7 mouse cellular contexts compared by ENCODE assay signal in genomic region chr15:81810150-81810549, GRCm38 (mm10). TPM values are rescaled to one million over a fixed set of nuclear protein-coding genes. Genes with fewer than 3 reads are reported as not detected.
DNase-seq lines count a peak whose midpoint lies in the region; ATAC-seq and TF ChIP-seq lines count a peak whose summit lies in the region.

No protein-coding gene starts in this region.

- H3K9me3 ChIP-seq in intestine, postnatal 0 days (ENCODE audit: control insufficient read depth): no peaks in the 10 kb centered on the region
- no peaks in the 10 kb centered on the region for H3K9me3 ChIP-seq in midbrain, embryonic 10.5 days (replicated peaks)

- peak; percentile 41 for ATAC-seq in granulocyte monocyte progenitor cell, adult 5-6 weeks (replicated peaks; ENCODE audit: poor library complexity, severe bottlenecking)
- ATAC-seq in intestine, postnatal 0 days: peak; percentile 52

- H3K36me3 ChIP-seq in intestine, postnatal 0 days (ENCODE audit: control insufficient read depth, insufficient read depth): peaks cover 6% of the 10 kb centered on the region
- H3K36me3 ChIP-seq in midbrain, embryonic 10.5 days: peaks cover 3% of the 10 kb centered on the region

- H3K4me1 ChIP-seq in intestine, postnatal 0 days (replicated peaks; ENCODE audit: control insufficient read depth, insufficient read depth, low read length): 0 out of 2 replicates have a peak, but pooled peaks cover 2% of the 10 kb centered on the region
- H3K4me1 ChIP-seq in midbrain, embryonic 10.5 days: peaks cover 55% of the 10 kb centered on the region

- H3K27me3 ChIP-seq in intestine, postnatal 0 days (replicated peaks; ENCODE audit: control insufficient read depth, insufficient read depth, low read length): no peaks in the 10 kb centered on the region
- H3K27me3 ChIP-seq in midbrain, embryonic 10.5 days (ENCODE audit: low read depth, poor library complexity, severe bottlenecking): 0 out of 2 replicates have a peak, but pooled peaks cover 4% of the 10 kb centered on the region

- intact Hi-C loops in left cerebral cortex, postnatal 25 days (cut with DNase I): loop anchor here (1.0 to 2.0 kb wide), 2 partner anchors 8 to 47 kb away; partner anchors contain the start of gene Tef

- H3K27ac ChIP-seq in intestine, postnatal 0 days (ENCODE audit: low read depth, low read length): peak overlapping the region; percentile 93
- peak overlapping the region; percentile 91 for H3K27ac ChIP-seq in midbrain, embryonic 10.5 days (replicated peaks)

- H3K9ac ChIP-seq in intestine, postnatal 0 days (ENCODE audit: low read depth, low read length): peak overlapping the region; percentile 79

- DNase-seq in adrenal gland, postnatal 10 days: peak; percentile 93
- DNase-seq in embryo, embryonic 9.5 days (ENCODE audit: extremely low spot score): peak; percentile 43
- peak; percentile 74 to 86 for DNase-seq in left cerebral cortex, postnatal 25 days (ENCODE audit: low spot score in 2 of 2)
- peak; percentile 62 for DNase-seq in midbrain, embryonic 10.5 days (ENCODE audit: low spot score)
- peak; percentile 25 for DNase-seq in spleen, adult 12 weeks (ENCODE audit: low spot score)

- TF ChIP-seq CTCF in intestine, postnatal 0 days (IDR thresholded peaks at IDR 0.05; ENCODE audit: low read depth): no peak

- H3K4me3 ChIP-seq in intestine, postnatal 0 days (ENCODE audit: low read depth, low read length): peak overlapping the region; percentile 72
- peak overlapping the region; percentile 86 for H3K4me3 ChIP-seq in midbrain, embryonic 10.5 days

- under 1% methylated on average over 10 of the region's 10 CpGs for WGBS in intestine, postnatal 0 days
- under 1% methylated on average over 10 of the region's 10 CpGs for WGBS in midbrain, embryonic 10.5 days

- H3K4me2 ChIP-seq in intestine, postnatal 0 days (replicated peaks; ENCODE audit: low read depth): peak overlapping the region; percentile 93

RNA-seq across cellular contexts. Expression of gene Tef, which starts 7.9 kb away (rescaled TPM):
- 10 to 100 TPM; 68.4 to 74.1 TPM for total RNA-seq in adrenal gland, postnatal 10 days (2021)
- 6.6 and 9.4 TPM in 2 replicates for total RNA-seq in granulocyte monocyte progenitor cell, adult 5-6 weeks (2014; fragmentation: Nextera tagmentation)
- total RNA-seq in granulocyte monocyte progenitor cell, adult 5-6 weeks (2017): 6.9 and 10.1 TPM in 2 replicates
- polyA plus RNA-seq in intestine, postnatal 0 days (2015; fragmentation: Nextera tagmentation; extraction: Ambion mirVana): 13.4 and 16.0 TPM in 2 replicates
- 100 to 1,000 TPM; 220 to 246 TPM for total RNA-seq in left cerebral cortex, postnatal 25 days (2021)
- polyA plus RNA-seq in midbrain, embryonic 10.5 days (2016; fragmentation: Nextera tagmentation; extraction: Ambion mirVana): 15.7 and 19.0 TPM in 2 replicates

RNA-seq across cellular contexts. Expression of gene Tob2, which starts 48.4 kb away (rescaled TPM):
- 100 to 1,000 TPM; 108 to 183 TPM for total RNA-seq in adrenal gland, postnatal 10 days (2021)
- 35.0 and 39.6 TPM in 2 replicates for total RNA-seq in granulocyte monocyte progenitor cell, adult 5-6 weeks (2014; fragmentation: Nextera tagmentation)
- 14.7 and 19.3 TPM in 2 replicates for total RNA-seq in granulocyte monocyte progenitor cell, adult 5-6 weeks (2017)
- 19.8 and 22.1 TPM in 2 replicates for polyA plus RNA-seq in intestine, postnatal 0 days (2015; fragmentation: Nextera tagmentation; extraction: Ambion mirVana)
- total RNA-seq in left cerebral cortex, postnatal 25 days (2021): 10 to 100 TPM; 25.5 to 27.2 TPM
- polyA plus RNA-seq in midbrain, embryonic 10.5 days (2016; fragmentation: Nextera tagmentation; extraction: Ambion mirVana): 17.7 and 19.6 TPM in 2 replicates

Comparison
In these comparisons a context has a peak if more than half of its experiments do, and no peak if none do; other contexts are left out.
1. Peak in every context shown above with its lines: DNase-seq, ATAC-seq, H3K4me3 ChIP-seq and H3K27ac ChIP-seq.
2. DNase-seq: peak in every context shown above with its lines; median percentile 93 in adrenal gland, postnatal 10 days; 80 in left cerebral cortex, postnatal 25 days; 62 in midbrain, embryonic 10.5 days; 43 in embryo, embryonic 9.5 days; 25 in spleen, adult 12 weeks.
3. RNA of gene Tef, which starts 7.9 kb away (total RNA-seq): 220 to 246 TPM in left cerebral cortex, postnatal 25 days and 68.4 to 74.1 TPM in adrenal gland, postnatal 10 days; 6.6 to 10.1 TPM in granulocyte monocyte progenitor cell, adult 5-6 weeks; every median in the first group is over 4 times any median in the second.